Mouse (Mus musculus): Measurements from ENCODE around the gene Mup4.
A peak's percentile ranks its signal among the peaks of the same experiment; 100 is the strongest.
"Not testable (repeated sequence)": the region's sequence is repeated elsewhere in the genome, so short reads cannot be mapped to it uniquely, and the experiment has no call there.

Mup4 gene

DNA sequence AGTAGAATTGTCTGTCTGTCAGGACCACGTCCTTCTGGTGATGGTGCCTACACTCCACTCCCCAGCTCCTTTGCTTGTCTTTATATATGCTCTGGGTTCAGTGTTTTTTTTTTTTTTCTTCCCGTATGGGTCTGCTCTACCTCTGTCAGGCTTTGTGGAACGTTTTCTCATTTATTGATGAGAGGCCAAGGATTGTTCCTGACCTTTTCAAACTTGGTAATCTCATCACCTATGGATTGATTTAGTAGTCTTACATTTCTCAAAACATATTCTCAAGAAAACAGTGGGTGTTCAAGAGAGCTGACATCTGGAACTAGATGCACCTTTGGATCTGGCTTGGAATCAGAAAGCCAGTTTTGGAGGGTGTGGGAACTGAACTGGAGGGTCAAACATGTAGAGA is at the start of gene Mup4:
Gene Mup4, minus strand, starts transcription at position 101 of the 400 bp plus-strand sequence.
- DNase-seq (ENCODE audit: extremely low read depth, low read depth), result no peak

- DNase-seq (ENCODE audit: extremely low read depth, low read depth), result not testable (repeated sequence)
Measured at GRCm38 (mm10) chr4:59997894-59998293, 37.4 kb upstream of the Mup4 start.

GRCm38 (mm10) chr4:59963405-59964344 is 3.2 kb upstream of the Mup4 start, which contains the start of gene Mup6:
TSS of gene Mup6 (plus strand) at chr4:59964294.
- DNase-seq (ENCODE audit: extremely low read depth, low read depth), result no peak

GRCm38 (mm10) chr4:59937543-59937942 is 23.0 kb downstream of the Mup4 start:
- no peak for DNase-seq (ENCODE audit: extremely low read depth, low read depth)

DNA sequence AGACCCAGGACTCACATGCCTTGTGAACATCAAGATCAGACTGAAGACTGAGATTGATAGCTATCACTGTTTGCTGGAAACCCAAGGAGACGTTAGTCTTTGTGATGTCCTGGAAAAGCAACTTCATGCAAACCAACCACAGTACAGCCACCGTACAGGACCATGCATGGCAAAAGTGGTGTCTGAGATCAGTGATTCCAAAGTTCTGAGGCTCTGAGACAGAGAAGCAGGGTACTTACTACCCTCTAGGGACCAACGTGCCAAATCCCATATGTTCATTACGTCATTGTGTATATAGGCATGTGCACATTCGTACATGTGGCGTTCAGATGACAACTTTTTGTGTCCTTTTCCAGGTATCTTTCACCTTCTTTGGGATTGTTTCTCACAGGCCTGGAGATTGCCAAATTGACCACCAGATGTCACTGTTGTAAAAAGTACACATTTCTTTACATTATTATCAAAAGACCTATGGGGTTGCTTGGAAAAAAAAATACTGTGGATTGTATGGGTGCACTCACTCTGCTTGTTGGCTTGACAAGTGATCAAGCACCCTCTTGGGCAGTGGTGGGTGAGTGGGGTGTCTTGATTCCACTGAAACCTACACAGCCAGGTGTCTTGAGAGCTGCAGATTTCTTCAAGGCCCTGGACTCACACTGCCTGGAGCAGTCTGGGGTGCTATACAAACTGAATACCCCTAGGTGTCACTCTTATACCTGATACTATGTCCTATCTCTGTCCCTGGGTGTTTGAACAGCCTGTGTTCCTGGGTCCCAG is 27.8 kb downstream of the Mup4 start:
- DNase-seq (ENCODE audit: extremely low read depth, low read depth), result peak; percentile 41

GRCm38 (mm10) chr4:59928347-59928746 is 32.2 kb downstream of the Mup4 start:
- DNase-seq (ENCODE audit: extremely low read depth, low read depth), result peak; percentile 77

GRCm38 (mm10) chr4:59927666-59928065 is 32.8 kb downstream of the Mup4 start:
- DNase-seq (ENCODE audit: extremely low read depth, low read depth), result no peak

DNA sequence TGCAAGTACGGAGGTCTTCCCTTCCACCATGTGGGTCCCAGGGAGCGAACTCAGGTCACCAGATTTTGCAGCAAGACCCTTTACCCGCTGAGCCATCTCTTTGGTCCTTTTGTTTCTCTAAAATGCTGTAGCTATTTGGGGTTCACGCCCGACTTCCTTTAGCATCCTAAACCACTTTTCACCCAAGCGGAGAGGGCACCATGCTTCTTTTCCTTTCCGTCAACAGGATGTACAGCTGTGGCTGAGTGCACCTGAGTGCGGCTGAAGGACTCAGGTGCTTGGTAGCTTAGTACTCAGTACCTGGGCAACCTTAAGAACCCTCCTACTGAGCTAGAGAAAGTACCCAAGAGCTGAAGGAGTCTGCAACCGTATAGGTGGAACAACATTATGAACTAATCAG is 35.4 kb downstream of the Mup4 start:
- DNase-seq (ENCODE audit: extremely low read depth, low read depth), result no peak

- DNase-seq (ENCODE audit: extremely low read depth, low read depth), result no peak
Measured at GRCm38 (mm10) chr4:59917966-59918365, 42.5 kb downstream of the Mup4 start.

DNA sequence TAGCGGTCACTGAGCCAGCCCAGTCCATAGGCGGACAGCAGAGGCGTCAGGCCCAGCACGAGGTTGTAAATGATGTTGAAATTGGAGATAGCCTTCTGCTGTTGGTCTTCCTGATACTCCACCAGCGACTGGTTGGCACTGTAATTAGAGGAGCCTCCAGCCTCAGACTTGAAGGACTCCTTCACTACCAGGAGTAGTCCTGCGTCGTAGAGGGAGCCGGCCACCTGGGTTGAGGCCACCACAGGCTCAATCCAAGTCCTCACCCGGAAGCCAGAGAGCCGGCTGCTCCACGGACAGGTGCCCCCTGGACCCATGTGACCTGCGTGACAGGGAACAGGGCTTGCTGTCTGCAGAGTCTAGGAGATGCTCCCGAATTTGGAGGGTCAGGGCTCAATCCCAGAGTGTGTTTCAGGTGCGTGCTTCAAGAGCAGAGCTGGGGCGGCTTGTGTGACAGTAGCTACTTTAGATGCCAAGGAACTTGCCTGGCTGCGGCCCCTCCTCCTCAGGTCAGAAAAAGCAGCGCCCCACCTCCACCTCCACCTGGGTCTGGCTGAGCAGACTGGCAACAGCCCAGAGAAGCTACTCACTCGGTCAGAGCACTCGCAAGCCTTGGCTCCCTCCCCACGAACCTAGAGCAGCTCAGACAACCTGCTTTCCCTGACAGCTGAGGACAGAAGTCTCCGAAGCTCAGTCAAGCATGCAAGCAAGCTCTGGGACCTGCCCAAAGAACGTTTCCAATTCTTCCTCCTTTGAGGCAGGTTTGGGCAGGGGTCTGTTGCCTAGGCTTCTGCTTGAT is 45.7 kb downstream of the Mup4 start, which contains the start of gene Slc46a2:
Gene Slc46a2, minus strand, starts transcription at position 449 of the 796 bp plus-strand sequence.
- no peak for DNase-seq (ENCODE audit: extremely low read depth, low read depth)

GRCm38 (mm10) chr4:59908785-59909184 is 51.7 kb downstream of the Mup4 start:
- DNase-seq (ENCODE audit: extremely low read depth, low read depth), result no peak

DNA sequence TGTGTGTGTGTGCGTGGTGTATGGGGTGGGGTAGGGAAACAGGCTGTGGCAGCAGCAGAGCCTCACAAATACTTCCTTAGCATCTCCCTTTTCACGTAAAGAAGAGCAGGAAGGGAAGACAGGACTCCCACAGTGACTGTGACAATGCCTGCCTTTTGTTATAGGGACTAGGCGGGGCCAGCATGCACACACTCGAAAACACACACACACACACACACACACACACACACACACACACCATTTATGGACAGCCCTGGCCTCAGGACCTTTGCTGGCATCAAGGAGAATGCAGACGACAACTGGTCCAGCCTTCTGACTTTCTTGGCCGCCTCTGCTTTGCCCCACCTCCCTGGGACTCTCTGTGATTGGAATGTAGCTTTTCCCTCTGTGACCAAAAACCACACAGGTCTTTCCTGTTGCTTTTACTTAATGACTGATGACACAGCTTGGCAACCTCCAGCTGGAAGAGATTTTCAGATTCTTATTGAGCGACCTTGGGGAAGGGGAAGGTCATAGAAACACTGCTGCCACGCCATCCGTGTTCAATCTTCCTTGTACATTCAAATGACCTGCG is 52.8 kb downstream of the Mup4 start:
- DNase-seq (ENCODE audit: extremely low read depth, low read depth), result no peak

- DNase-seq (ENCODE audit: extremely low read depth, low read depth), result no peak
Measured at GRCm38 (mm10) chr4:59907092-59907491, 53.4 kb downstream of the Mup4 start.
